Mouse (Mus musculus): Measurements from ENCODE around the gene Ccdc183. TPM values are rescaled to one million over a fixed set of nuclear protein-coding genes. Genes with fewer than 3 reads are reported as not detected.
A peak's percentile ranks its signal among the peaks of the same experiment; 100 is the strongest.

Gene Ccdc183
- 0.18 and 0.27 TPM in 2 replicates for polyA plus RNA-seq (2016; fragmentation: Nextera tagmentation; extraction: Ambion mirVana)

- H3K4me2 ChIP-seq: no peak within 1 kb of the TSS
- H3K9ac ChIP-seq (replicated peaks): no peak within 1 kb of the TSS
- peaks cover 20% of the 10 kb centered on the region for H3K4me1 ChIP-seq (replicated peaks)
- no peaks in the 10 kb centered on the region for H3K9me3 ChIP-seq
- no peaks in the 10 kb centered on the region for H3K36me3 ChIP-seq
- WGBS: 81% methylated on average over 3 of the region's 3 CpGs
- no peak for ATAC-seq (ENCODE audit: insufficient number of reproducible peaks, insufficient read depth, low FRiP score, low TSS enrichment, low read depth)
- peaks cover 79% of the 10 kb centered on the region for H3K27me3 ChIP-seq
- no peak within 1 kb of the TSS for H3K27ac ChIP-seq
- peak within 1 kb of the TSS; percentile 16; the same call in 1 of the 2 replicates for H3K4me3 ChIP-seq (replicated peaks)
Measured at GRCm38 (mm10) chr2:25617578-25617977, at the start of gene Ccdc183. TSS of gene Ccdc183 (minus strand) at chr2:25617678.

DNA sequence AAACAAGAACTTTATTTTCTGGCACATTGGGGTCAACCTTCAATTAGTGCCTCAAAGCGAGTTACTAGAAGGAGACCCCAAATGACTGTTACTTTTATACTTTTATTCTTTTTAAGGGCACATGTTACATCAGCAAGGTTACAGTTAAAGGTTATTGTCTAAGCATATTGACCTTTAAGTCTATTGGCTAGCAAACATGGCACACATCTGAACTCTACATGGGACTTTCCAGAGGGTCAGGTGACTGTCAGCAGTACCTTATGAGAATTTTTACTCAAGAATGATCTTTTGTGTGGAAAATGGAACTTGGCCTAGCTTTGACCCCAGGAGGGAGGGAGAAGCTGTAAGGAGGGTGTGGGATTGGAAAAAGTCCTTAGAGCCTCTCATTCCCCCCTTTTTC lies 49.0 kb upstream of the Ccdc183 start:
- ATAC-seq (ENCODE audit: insufficient number of reproducible peaks, insufficient read depth, low FRiP score, low TSS enrichment, low read depth): no peak
- Histone ChIP-seq H3K4me3 (replicated peaks) (no peak overlapping the region), H3K9me3 (no peaks in the 10 kb centered on the region), H3K9ac (replicated peaks) (no peak overlapping the region), H3K27me3 (no peaks in the 10 kb centered on the region), H3K27ac (no peak overlapping the region), H3K36me3 (no peaks in the 10 kb centered on the region), H3K4me1 (replicated peaks) (no peaks in the 10 kb centered on the region), H3K4me2 (no peak overlapping the region)
- 73% methylated on average over 1 of the region's 1 CpGs for WGBS

DNA sequence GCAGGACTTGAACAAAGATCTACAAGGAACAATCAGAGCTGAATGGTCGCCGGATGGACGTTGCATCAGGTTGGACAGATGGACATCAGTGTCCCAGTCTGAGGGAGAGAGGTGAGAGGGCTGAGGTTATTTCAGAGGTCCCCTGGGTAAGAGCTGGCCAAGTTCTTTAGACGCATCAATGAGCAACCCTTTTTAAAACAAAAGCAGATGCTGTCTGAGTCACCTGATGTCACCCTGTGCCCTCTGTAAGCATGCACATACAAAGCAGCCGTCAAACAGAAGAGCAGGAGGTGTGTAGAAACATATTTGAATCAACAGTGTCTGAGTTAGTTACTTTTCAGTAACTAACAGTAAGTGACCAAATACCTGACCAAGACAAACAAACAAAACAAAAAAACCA lies 46.6 kb upstream of the Ccdc183 start:
- H3K4me2 ChIP-seq: no peak overlapping the region
- H3K4me3 ChIP-seq (replicated peaks): no peak overlapping the region
- no peak overlapping the region for H3K9ac ChIP-seq (replicated peaks)
- no peaks in the 10 kb centered on the region for H3K4me1 ChIP-seq (replicated peaks)
- H3K36me3 ChIP-seq: no peaks in the 10 kb centered on the region
- no peak overlapping the region for H3K27ac ChIP-seq
- no peaks in the 10 kb centered on the region for H3K9me3 ChIP-seq
- H3K27me3 ChIP-seq: no peaks in the 10 kb centered on the region
- 79% methylated on average over 5 of the region's 5 CpGs for WGBS
- no peak for ATAC-seq (ENCODE audit: insufficient number of reproducible peaks, insufficient read depth, low FRiP score, low TSS enrichment, low read depth)

- no peak overlapping the region for H3K27ac ChIP-seq
- WGBS: 61% methylated on average over 1 of the region's 1 CpGs
- no peaks in the 10 kb centered on the region for H3K27me3 ChIP-seq
- no peak overlapping the region for H3K4me2 ChIP-seq
- H3K9me3 ChIP-seq: no peaks in the 10 kb centered on the region
- no peaks in the 10 kb centered on the region for H3K4me1 ChIP-seq (replicated peaks)
- no peaks in the 10 kb centered on the region for H3K36me3 ChIP-seq
- no peak for ATAC-seq (ENCODE audit: insufficient number of reproducible peaks, insufficient read depth, low FRiP score, low TSS enrichment, low read depth)
- H3K4me3 ChIP-seq (replicated peaks): no peak overlapping the region
- no peak overlapping the region for H3K9ac ChIP-seq (replicated peaks)
Measured at GRCm38 (mm10) chr2:25663511-25663910, 46.0 kb upstream of the Ccdc183 start.

DNA sequence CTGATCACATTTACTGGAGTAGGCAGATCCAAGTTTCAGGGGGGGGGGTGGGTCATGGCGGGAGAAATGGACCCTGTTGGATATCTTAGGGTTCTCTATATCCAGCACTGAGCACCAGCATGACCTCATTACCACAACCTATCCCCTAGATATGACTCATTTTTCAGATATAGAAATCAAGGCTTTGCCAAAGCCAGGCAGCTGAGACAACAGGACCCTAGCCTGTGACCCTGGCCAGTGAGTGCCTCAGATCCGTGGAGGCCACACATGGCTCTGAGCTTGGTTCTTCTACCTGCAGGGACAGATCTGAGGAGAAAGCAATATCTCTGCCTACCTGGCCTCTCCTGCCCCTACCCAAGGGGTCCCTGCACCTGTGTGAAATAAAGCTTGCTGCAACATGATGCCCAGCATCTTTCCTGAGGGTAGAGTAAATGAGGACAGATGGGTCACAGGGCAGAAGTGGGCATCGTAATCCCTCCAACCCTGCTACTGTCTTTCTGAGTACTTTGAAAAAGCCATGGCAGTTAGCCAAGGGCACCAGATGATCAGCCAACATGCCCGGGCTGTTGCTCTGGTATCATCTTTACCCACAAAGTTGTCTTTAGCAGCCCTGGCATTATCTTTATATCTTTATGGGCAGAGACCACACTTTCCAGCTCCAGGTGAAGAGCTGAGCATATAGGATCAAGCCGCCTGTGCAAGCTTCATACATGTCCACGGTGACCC lies 43.9 kb upstream of the Ccdc183 start:
- H3K4me2 ChIP-seq: no peak overlapping the region
- H3K9me3 ChIP-seq: no peaks in the 10 kb centered on the region
- H3K36me3 ChIP-seq: no peaks in the 10 kb centered on the region
- H3K27me3 ChIP-seq: no peaks in the 10 kb centered on the region
- WGBS: 80% methylated on average over 6 of the region's 6 CpGs
- no peak overlapping the region for H3K9ac ChIP-seq (replicated peaks)
- no peak for ATAC-seq (ENCODE audit: insufficient number of reproducible peaks, insufficient read depth, low FRiP score, low TSS enrichment, low read depth)
- H3K4me1 ChIP-seq (replicated peaks): no peaks in the 10 kb centered on the region
- H3K4me3 ChIP-seq (replicated peaks): no peak overlapping the region
- no peak overlapping the region for H3K27ac ChIP-seq

DNA sequence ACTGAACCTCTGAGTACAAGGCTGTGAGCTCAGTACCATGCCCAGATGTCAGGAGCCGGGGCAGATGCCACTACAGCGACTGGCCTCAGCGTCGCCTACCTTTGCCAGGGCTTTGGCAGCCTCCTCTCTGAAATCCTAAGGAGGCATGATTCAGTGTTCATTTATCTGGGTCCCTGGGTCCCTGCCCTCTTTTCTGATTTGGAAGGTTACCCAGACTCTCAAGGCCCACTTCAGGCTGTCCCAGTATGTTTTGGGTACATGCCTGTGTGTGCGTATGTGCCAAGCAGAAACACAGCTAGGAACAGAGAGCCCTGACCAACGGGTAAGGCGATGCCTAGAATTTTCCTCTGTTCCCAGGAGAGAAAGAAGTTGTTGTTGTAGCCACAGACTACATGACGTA lies 42.8 kb upstream of the Ccdc183 start:
- H3K9ac ChIP-seq (replicated peaks): no peak overlapping the region
- no peak for ATAC-seq (ENCODE audit: insufficient number of reproducible peaks, insufficient read depth, low FRiP score, low TSS enrichment, low read depth)
- H3K9me3 ChIP-seq: no peaks in the 10 kb centered on the region
- no peaks in the 10 kb centered on the region for H3K4me1 ChIP-seq (replicated peaks)
- H3K36me3 ChIP-seq: no peaks in the 10 kb centered on the region
- no peak overlapping the region for H3K4me2 ChIP-seq
- 91% methylated on average over 8 of the region's 8 CpGs for WGBS
- peaks cover 3% of the 10 kb centered on the region; the same call in 1 of the 2 replicates for H3K27me3 ChIP-seq
- no peak overlapping the region for H3K27ac ChIP-seq
- H3K4me3 ChIP-seq (replicated peaks): no peak overlapping the region

- H3K27me3 ChIP-seq: peaks cover 3% of the 10 kb centered on the region; the same call in 1 of the 2 replicates
- no peak within 1 kb of the TSS for H3K4me2 ChIP-seq
- ATAC-seq (ENCODE audit: insufficient number of reproducible peaks, insufficient read depth, low FRiP score, low TSS enrichment, low read depth): no peak
- no peaks in the 10 kb centered on the region for H3K4me1 ChIP-seq (replicated peaks)
- H3K4me3 ChIP-seq (replicated peaks): no peak within 1 kb of the TSS
- no peaks in the 10 kb centered on the region for H3K36me3 ChIP-seq
- no peak within 1 kb of the TSS for H3K9ac ChIP-seq (replicated peaks)
- H3K9me3 ChIP-seq: no peaks in the 10 kb centered on the region
- no peak within 1 kb of the TSS for H3K27ac ChIP-seq
Measured at GRCm38 (mm10) chr2:25657652-25658051, 40.2 kb upstream of the Ccdc183 start, which contains the start of gene Lcn5. TSS of gene Lcn5 (plus strand) at chr2:25657952.

GRCm38 (mm10) chr2:25657246-25657645 lies 39.8 kb upstream of the Ccdc183 start:
- Histone ChIP-seq H3K9me3 (no peaks in the 10 kb centered on the region), H3K9ac (replicated peaks) (no peak overlapping the region), H3K27ac (no peak overlapping the region), H3K4me2 (no peak overlapping the region), H3K4me1 (replicated peaks) (no peaks in the 10 kb centered on the region), H3K4me3 (replicated peaks) (no peak overlapping the region), H3K27me3 (peaks cover 3% of the 10 kb centered on the region; the same call in 1 of the 2 replicates), H3K36me3 (no peaks in the 10 kb centered on the region)
- ATAC-seq (ENCODE audit: insufficient number of reproducible peaks, insufficient read depth, low FRiP score, low TSS enrichment, low read depth): no peak
- WGBS: 92% methylated on average over 4 of the region's 4 CpGs

- H3K27ac ChIP-seq: no peak overlapping the region
- no peak overlapping the region for H3K4me3 ChIP-seq (replicated peaks)
- H3K27me3 ChIP-seq: peaks cover 3% of the 10 kb centered on the region; the same call in 1 of the 2 replicates
- no peak overlapping the region for H3K4me2 ChIP-seq
- no peaks in the 10 kb centered on the region for H3K4me1 ChIP-seq (replicated peaks)
- no peaks in the 10 kb centered on the region for H3K9me3 ChIP-seq
- no peaks in the 10 kb centered on the region for H3K36me3 ChIP-seq
- H3K9ac ChIP-seq (replicated peaks): no peak overlapping the region
- ATAC-seq (ENCODE audit: insufficient number of reproducible peaks, insufficient read depth, low FRiP score, low TSS enrichment, low read depth): no peak
- WGBS: 75% methylated on average over 4 of the region's 4 CpGs
Measured at GRCm38 (mm10) chr2:25656691-25657090, 39.2 kb upstream of the Ccdc183 start.

GRCm38 (mm10) chr2:25654502-25654901 lies 37.0 kb upstream of the Ccdc183 start:
- ATAC-seq (ENCODE audit: insufficient number of reproducible peaks, insufficient read depth, low FRiP score, low TSS enrichment, low read depth): no peak
- WGBS: 74% methylated on average over 1 of the region's 1 CpGs

DNA sequence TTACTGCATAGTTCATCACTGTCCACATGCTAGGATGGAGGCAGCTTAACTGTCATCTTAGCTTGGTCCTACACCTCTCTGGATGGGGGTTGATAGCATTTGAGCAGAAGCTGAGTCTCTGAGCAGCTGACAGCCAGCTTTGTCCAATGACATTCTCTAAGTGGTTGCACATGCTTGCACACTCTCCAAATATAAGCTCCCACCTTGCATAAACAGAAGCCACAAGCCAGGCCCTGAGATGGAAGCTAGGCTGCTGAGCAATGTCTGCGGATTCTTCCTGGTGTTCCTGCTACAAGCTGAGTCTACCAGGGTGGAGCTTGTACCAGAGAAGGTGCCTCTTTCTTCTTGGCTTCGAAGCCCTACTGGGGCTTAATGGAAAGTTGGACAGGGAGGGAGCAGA lies 35.4 kb upstream of the Ccdc183 start, which contains the start of gene Lcn8:
Gene Lcn8 (plus strand): TSS at position 219 of the 400 bp plus-strand sequence.
- H3K4me3 ChIP-seq (replicated peaks): no peak within 1 kb of the TSS
- ATAC-seq (ENCODE audit: insufficient number of reproducible peaks, insufficient read depth, low FRiP score, low TSS enrichment, low read depth): no peak
- H3K9me3 ChIP-seq: no peaks in the 10 kb centered on the region
- H3K4me1 ChIP-seq (replicated peaks): no peaks in the 10 kb centered on the region
- no peak within 1 kb of the TSS for H3K4me2 ChIP-seq
- no peak within 1 kb of the TSS for H3K9ac ChIP-seq (replicated peaks)
- WGBS: 78% methylated on average over 2 of the region's 2 CpGs
- no peak within 1 kb of the TSS for H3K27ac ChIP-seq
- no peaks in the 10 kb centered on the region for H3K36me3 ChIP-seq
- H3K27me3 ChIP-seq: peaks cover 6% of the 10 kb centered on the region; the same call in 1 of the 2 replicates

More at GRCm38 (mm10) chr2:25654502-25654901, 37.0 kb upstream of the Ccdc183 start:
- Histone ChIP-seq H3K4me3 (replicated peaks) (no peak overlapping the region), H3K9me3 (no peaks in the 10 kb centered on the region), H3K27me3 (peaks cover 6% of the 10 kb centered on the region; the same call in 1 of the 2 replicates), H3K4me2 (no peak overlapping the region), H3K36me3 (no peaks in the 10 kb centered on the region), H3K27ac (no peak overlapping the region), H3K9ac (replicated peaks) (no peak overlapping the region), H3K4me1 (replicated peaks) (no peaks in the 10 kb centered on the region)

GRCm38 (mm10) chr2:25639890-25640289 lies 22.4 kb upstream of the Ccdc183 start:
- H3K9me3 ChIP-seq: no peaks in the 10 kb centered on the region
- H3K27ac ChIP-seq: no peak overlapping the region
- WGBS: 21% methylated on average over 6 of the region's 6 CpGs
- no peaks in the 10 kb centered on the region for H3K4me1 ChIP-seq (replicated peaks)
- no peak overlapping the region for H3K4me2 ChIP-seq
- no peaks in the 10 kb centered on the region for H3K36me3 ChIP-seq
- no peaks in the 10 kb centered on the region; the same call in 1 of the 2 replicates for H3K27me3 ChIP-seq
- no peak overlapping the region for H3K9ac ChIP-seq (replicated peaks)
- H3K4me3 ChIP-seq (replicated peaks): no peak overlapping the region
- no peak for ATAC-seq (ENCODE audit: insufficient number of reproducible peaks, insufficient read depth, low FRiP score, low TSS enrichment, low read depth)

Data from limb, embryonic 12.5 days (tissue).